Mouse (Mus musculus) erythroblast, embryonic 14.5 days (primary cell): Measurements from ENCODE around the gene A030005K14Rik. TPM values are rescaled to one million over a fixed set of nuclear protein-coding genes. Genes with fewer than 3 reads are reported as not detected.
A peak's percentile ranks its signal among the peaks of the same experiment; 100 is the strongest.

Experiments
- H3K27me3 ChIP-seq: 2 replicates; pipeline ENCODE4 v1.6.1; 2012; ENCODE audit warnings: inconsistent platforms; ENCODE audit not compliant: control insufficient read depth
- H3K36me3 ChIP-seq: 2 replicates; pipeline ENCODE4 v1.6.1; 2012; ENCODE audit warnings: mild to moderate bottlenecking, inconsistent platforms; ENCODE audit not compliant: control insufficient read depth
- H3K4me1 ChIP-seq: 2 replicates; pipeline ENCODE4 v1.6.1; 2012; ENCODE audit warnings: inconsistent platforms; ENCODE audit not compliant: control insufficient read depth
- H3K4me3 ChIP-seq: replicated peaks from 2 replicates; pipeline ENCODE3; 2012; ENCODE audit warnings: moderate library complexity, mild to moderate bottlenecking, inconsistent platforms
- H3K9me3 ChIP-seq: 2 replicates; pipeline ENCODE4 v1.6.1; 2012; ENCODE audit warnings: low read length, inconsistent platforms, mixed read lengths; ENCODE audit not compliant: control insufficient read depth
- GATA1 ChIP-seq: IDR thresholded peaks from 2 replicates; pipeline ENCODE4 v1.6.1; 2012; ENCODE audit warnings: low read length, inconsistent platforms, mixed read lengths
- TAL1 ChIP-seq: IDR thresholded peaks from 3 replicates; pipeline ENCODE4 v1.6.1; 2012; ENCODE audit warnings: low read length, inconsistent platforms, mixed read lengths
- polyA plus RNA-seq: library from polyadenylated mRNA; stranded (reverse); fragments of >175 nt; gene quantifications from 2 replicates; pipeline ENCODE4 v1.2.3, GENCODE M21; 2012

The A030005K14Rik gene
- polyA plus RNA-seq, 1 experiment: not detected

- Histone ChIP-seq H3K9me3 (no peaks in the 10 kb centered on the region), H3K27me3 (peaks cover 10% of the 10 kb centered on the region), H3K36me3 (no peaks in the 10 kb centered on the region), H3K4me3 (no peak within 1 kb of the TSS), H3K4me1 (no peaks in the 10 kb centered on the region; the same call in 1 of the 2 replicates)
- TF ChIP-seq GATA1 (no peak), TAL1 (no peak)
Observed at GRCm38 (mm10) chr1:83042380-83042779, 16.8 kb downstream of the A030005K14Rik start, which contains the start of gene Krtap28-10. Gene Krtap28-10, minus strand, starts transcription at chr1:83042480.

- TF ChIP-seq GATA1 (no peak), TAL1 (no peak)
- H3K4me1 ChIP-seq: no peaks in the 10 kb centered on the region; the same call in 1 of the 2 replicates
- H3K36me3 ChIP-seq: no peaks in the 10 kb centered on the region
Observed at GRCm38 (mm10) chr1:83039080-83039479, 20.1 kb downstream of the A030005K14Rik start.

GRCm38 (mm10) chr1:83038109-83038672 is 21.0 kb downstream of the A030005K14Rik start, which contains the start of gene Slc19a3:
Gene Slc19a3, minus strand, starts transcription at chr1:83038448.
- H3K36me3 ChIP-seq: no peaks in the 10 kb centered on the region
- TF ChIP-seq TAL1: no peak
- TF ChIP-seq GATA1: no peak
- peaks cover 10% of the 10 kb centered on the region for H3K27me3 ChIP-seq
- H3K4me3 ChIP-seq: peak within 1 kb of the TSS; percentile 41
- H3K9me3 ChIP-seq: no peaks in the 10 kb centered on the region
- no peaks in the 10 kb centered on the region; the same call in 1 of the 2 replicates for H3K4me1 ChIP-seq

More at GRCm38 (mm10) chr1:83039080-83039479, 20.1 kb downstream of the A030005K14Rik start:
- Histone ChIP-seq H3K4me3 (no peak overlapping the region), H3K27me3 (peaks cover 10% of the 10 kb centered on the region), H3K9me3 (no peaks in the 10 kb centered on the region)

GRCm38 (mm10) chr1:83036892-83037667 is 22.1 kb downstream of the A030005K14Rik start:
- Histone ChIP-seq H3K27me3 (peaks cover 10% of the 10 kb centered on the region), H3K9me3 (no peaks in the 10 kb centered on the region), H3K4me1 (no peaks in the 10 kb centered on the region; the same call in 1 of the 2 replicates), H3K4me3 (no peak overlapping the region), H3K36me3 (no peaks in the 10 kb centered on the region)
- no peak for TF ChIP-seq GATA1
- no peak; the same call in 2 of the 3 replicates for TF ChIP-seq TAL1

- Histone ChIP-seq H3K9me3 (no peaks in the 10 kb centered on the region), H3K27me3 (peaks cover 10% of the 10 kb centered on the region), H3K4me1 (no peaks in the 10 kb centered on the region; the same call in 1 of the 2 replicates), H3K36me3 (no peaks in the 10 kb centered on the region), H3K4me3 (no peak overlapping the region)
- TF ChIP-seq TAL1 (no peak), GATA1 (no peak)
Observed at GRCm38 (mm10) chr1:83034509-83034908, 24.7 kb downstream of the A030005K14Rik start.

GRCm38 (mm10) chr1:83032508-83032907 is 26.7 kb downstream of the A030005K14Rik start:
- Histone ChIP-seq H3K27me3 (no peaks in the 10 kb centered on the region), H3K9me3 (no peaks in the 10 kb centered on the region), H3K4me3 (no peak overlapping the region), H3K4me1 (no peaks in the 10 kb centered on the region), H3K36me3 (no peaks in the 10 kb centered on the region)
- TF ChIP-seq TAL1 (no peak), GATA1 (no peak)

GRCm38 (mm10) chr1:83031950-83032349 is 27.2 kb downstream of the A030005K14Rik start:
- H3K27me3 ChIP-seq: no peaks in the 10 kb centered on the region
- H3K36me3 ChIP-seq: no peaks in the 10 kb centered on the region
- no peaks in the 10 kb centered on the region for H3K4me1 ChIP-seq
- no peaks in the 10 kb centered on the region for H3K9me3 ChIP-seq
- TF ChIP-seq TAL1 (no peak), GATA1 (no peak)
- no peak overlapping the region for H3K4me3 ChIP-seq

- Histone ChIP-seq H3K9me3 (no peaks in the 10 kb centered on the region), H3K36me3 (no peaks in the 10 kb centered on the region)
Observed at GRCm38 (mm10) chr1:83016556-83016955, 42.6 kb downstream of the A030005K14Rik start.

GRCm38 (mm10) chr1:83015329-83015879 is 43.8 kb downstream of the A030005K14Rik start:
- Histone ChIP-seq H3K27me3 (no peaks in the 10 kb centered on the region), H3K4me1 (no peaks in the 10 kb centered on the region), H3K4me3 (no peak overlapping the region), H3K36me3 (no peaks in the 10 kb centered on the region), H3K9me3 (no peaks in the 10 kb centered on the region)
- TF ChIP-seq TAL1 (no peak), GATA1 (no peak)

More at GRCm38 (mm10) chr1:83016556-83016955, 42.6 kb downstream of the A030005K14Rik start:
- Histone ChIP-seq H3K4me3 (no peak overlapping the region), H3K27me3 (no peaks in the 10 kb centered on the region), H3K4me1 (no peaks in the 10 kb centered on the region)
- TF ChIP-seq TAL1: no peak
- no peak for TF ChIP-seq GATA1
